8 mouse cellular contexts compared by ENCODE assay signal in genomic region chr13:113429615-113430014, GRCm38 (mm10).
DNase-seq lines count a peak whose midpoint lies in the region; ATAC-seq and TF ChIP-seq lines count a peak whose summit lies in the region.

No protein-coding gene starts in this region.

- no peak overlapping the region for H3K4me3 ChIP-seq in liver, adult 2 months (ENCODE audit: insufficient read depth, low read depth, low read length)
- no peak overlapping the region for H3K4me3 ChIP-seq in hindbrain, embryonic 16.5 days (ENCODE audit: low read length)

- 0 out of 2 replicates have a peak, but pooled peaks cover 2% of the 10 kb centered on the region for H3K9me3 ChIP-seq in hindbrain, embryonic 16.5 days (ENCODE audit: control insufficient read depth, low read length)

- peak; percentile 42 to 45 for DNase-seq in cerebellum, postnatal 14 days
- no peak for DNase-seq in cerebellum, adult 11-12 months
- DNase-seq in liver, adult 2 months (ENCODE audit: extremely low read depth, low read depth, low spot score), result no peak
- DNase-seq in liver, result no peak

- H3K27me3 ChIP-seq in liver, adult 2 months (ENCODE audit: control insufficient read depth, insufficient read depth, low read length), result no peaks in the 10 kb centered on the region
- no peaks in the 10 kb centered on the region for H3K27me3 ChIP-seq in hindbrain, embryonic 16.5 days (replicated peaks; ENCODE audit: control insufficient read depth, insufficient read depth, low read length)

- no peaks in the 10 kb centered on the region for H3K4me1 ChIP-seq in liver, adult 2 months (ENCODE audit: control insufficient read depth, insufficient read depth, low read length)
- H3K4me1 ChIP-seq in hindbrain, embryonic 16.5 days (ENCODE audit: control insufficient read depth, insufficient read depth, low read depth, low read length), result no peaks in the 10 kb centered on the region

- no peaks in the 10 kb centered on the region for H3K79me2 ChIP-seq in liver, adult 2 months (ENCODE audit: control insufficient read depth, insufficient read depth, low read length)

- no peaks in the 10 kb centered on the region for H3K36me3 ChIP-seq in liver, adult 2 months (ENCODE audit: control insufficient read depth, insufficient read depth, low read length)
- no peaks in the 10 kb centered on the region for H3K36me3 ChIP-seq in hindbrain, embryonic 16.5 days (ENCODE audit: control insufficient read depth, insufficient read depth, low read length)

- no peak overlapping the region for H3K27ac ChIP-seq in liver, adult 2 months (replicated peaks; ENCODE audit: insufficient read depth, low read depth, low read length)
- H3K27ac ChIP-seq in hindbrain, embryonic 16.5 days (ENCODE audit: low read depth, low read length), result no peak overlapping the region

- H3K4me2 ChIP-seq in hindbrain, embryonic 16.5 days (ENCODE audit: low read length), result no peak overlapping the region

- peak; percentile 18; the same call in 1 of the 2 replicates for TF ChIP-seq CTCF in liver, adult 2 months (IDR thresholded peaks at IDR 0.05; ENCODE audit: low read depth, low read length)

- 0 out of 2 replicates have a peak, but pooled peaks have one; percentile 53 for ATAC-seq in common myeloid progenitor, adult 5-6 weeks (replicated peaks; ENCODE audit: low read depth, poor library complexity, severe bottlenecking)
- ATAC-seq in neutrophil, adult 5-6 weeks (ENCODE audit: extremely low read depth, insufficient number of reproducible peaks, low FRiP score, poor library complexity, severe bottlenecking), result peak; percentile 61; the same call in 1 of the 2 replicates
- no peak for ATAC-seq in hindbrain, embryonic 16.5 days
- ATAC-seq in frontal cortex, adult (ENCODE audit: low TSS enrichment), result no peak

- H3K9ac ChIP-seq in liver, adult 2 months (ENCODE audit: low read depth, low read length), result no peak overlapping the region
- no peak overlapping the region for H3K9ac ChIP-seq in hindbrain, embryonic 16.5 days (ENCODE audit: low read depth, low read length)

- WGBS in liver, adult 2 months, result 37% methylated on average over 3 of the region's 3 CpGs
- 39% methylated on average over 3 of the region's 3 CpGs for WGBS in hindbrain, embryonic 16.5 days

- TF ChIP-seq POLR2A in liver, adult 2 months (IDR thresholded peaks at IDR 0.05; ENCODE audit: extremely low read depth, insufficient read depth, low read length), result no peak

Comparison
In these comparisons a context has a peak if more than half of its experiments do, and no peak if none do; other contexts are left out.
1. DNase-seq: peak in cerebellum, postnatal 14 days (2 of 2); none in cerebellum, adult 11-12 months (single experiment), liver, adult 2 months (single experiment) and liver (single experiment).
2. ATAC-seq: peak in common myeloid progenitor, adult 5-6 weeks (single experiment) and neutrophil, adult 5-6 weeks (single experiment); none in hindbrain, embryonic 16.5 days (single experiment) and frontal cortex, adult (single experiment).